Mouse (Mus musculus): ENCODE measurements around the gene Efcc1.

DNA sequence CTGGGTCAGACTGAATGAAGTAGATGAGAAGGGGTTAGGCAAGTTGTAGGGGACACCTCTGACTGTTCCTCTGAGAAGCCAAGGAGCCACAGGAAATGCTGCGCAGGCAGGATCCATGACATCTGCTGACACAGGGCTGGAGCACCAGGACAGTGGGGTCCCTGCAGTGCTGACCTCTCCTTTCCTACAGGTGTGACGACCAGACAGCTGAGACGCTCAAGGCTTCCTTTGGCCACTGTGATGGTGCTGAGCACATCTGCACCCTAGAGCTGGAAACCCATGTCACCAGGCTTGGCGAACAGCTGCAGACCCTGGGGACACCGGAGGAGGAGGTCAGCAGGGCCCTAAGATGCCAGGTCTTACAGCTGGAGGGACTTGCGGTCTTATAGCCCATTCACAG, 20.9 kb downstream of the Efcc1 start:
- TF ChIP-seq CTCF (IDR thresholded peaks at IDR 0.05; ENCODE audit: low read depth) (no peak), EP300 (IDR thresholded peaks at IDR 0.05; ENCODE audit: low read depth) (no peak)
